Mouse (Mus musculus) left cerebral cortex, postnatal 36 days (tissue): ENCODE results near the gene Atrx. TPM values are rescaled to one million over a fixed set of nuclear protein-coding genes. Genes with fewer than 3 reads are reported as not detected.
A peak's percentile ranks its signal among the peaks of the same experiment; 100 is the strongest.
"Not testable (repeated sequence)": the region's sequence is repeated elsewhere in the genome, so short reads cannot be mapped to it uniquely, and the experiment has no call there.

ENCODE experiments used
- DNase-seq, 2 experiments: peaks; one replicate each; pipeline ENCODE4 v3.0.0; 2021 to 2022; ENCODE audit warnings: low spot score in 2 of 2, mixed read lengths in 1 of 2
- intact Hi-C: fragments of 180-260 bp; cut with DNase I; formaldehyde crosslinking; loops from one replicate; pipeline ENCODE4 v1.15.1; 2025
- total RNA-seq, 2 experiments: library from RNA; stranded (reverse); gene quantifications; 2 replicates each; pipeline ENCODE4 v1.2.3; 2021

Gene Atrx
- 100 to 1,000 TPM; 145 to 196 TPM for total RNA-seq

GRCm38 (mm10) chrX:105928861-105929477 is at the start of gene Atrx:
Atrx (minus strand) TSS chrX:105929403.
- intact Hi-C loops = no loop called here
- peak; percentile 75 to 76 for DNase-seq

GRCm38 (mm10) chrX:105957091-105957490 is 27.9 kb upstream of the Atrx start:
- intact Hi-C loops, DNase-seq: not testable (repeated sequence)

- DNase-seq = no peak
- intact Hi-C loops = no loop called here
These were observed 24.8 kb upstream of the Atrx start for GRCm38 (mm10) chrX:105953999-105954398.

GRCm38 (mm10) chrX:105946357-105946756 is 17.2 kb upstream of the Atrx start:
- intact Hi-C loops = no loop called here
- DNase-seq = no peak

GRCm38 (mm10) chrX:105939245-105939644 is 10.0 kb upstream of the Atrx start:
- intact Hi-C loops = no loop called here
- DNase-seq = no peak

GRCm38 (mm10) chrX:105937736-105938135 is 8.5 kb upstream of the Atrx start:
- no peak for DNase-seq
- intact Hi-C loops = no loop called here

GRCm38 (mm10) chrX:105934341-105934740 is 5.1 kb upstream of the Atrx start:
- DNase-seq = no peak
- intact Hi-C loops = loop anchor here (5.0 kb wide), 1 partner anchor 78 kb away; the partner anchor contains the start of gene Magt1

- intact Hi-C loops = loop anchor here (5.0 kb wide), 1 partner anchor 83 kb away; the partner anchor contains the start of gene Magt1
- DNase-seq = no peak
These were observed 355 bp upstream of the Atrx start for GRCm38 (mm10) chrX:105929478-105930038.

- DNase-seq = peak; percentile 11 to 19
- intact Hi-C loops = no loop called here
These were observed 1.0 kb downstream of the Atrx start for GRCm38 (mm10) chrX:105927941-105928860.

GRCm38 (mm10) chrX:105926121-105926735 is 3.0 kb downstream of the Atrx start:
- DNase-seq = peak; percentile 4 to 5
- intact Hi-C loops = no loop called here

- intact Hi-C loops = no loop called here
- DNase-seq = no peak
These were observed 4.7 kb downstream of the Atrx start for GRCm38 (mm10) chrX:105924326-105925070.

GRCm38 (mm10) chrX:105923896-105924295 is 5.3 kb downstream of the Atrx start:
- DNase-seq = no peak
- intact Hi-C loops = no loop called here

GRCm38 (mm10) chrX:105922986-105923385 is 6.2 kb downstream of the Atrx start:
- DNase-seq, intact Hi-C loops: not testable (repeated sequence)

GRCm38 (mm10) chrX:105921421-105921820 is 7.8 kb downstream of the Atrx start:
- no peak for DNase-seq
- intact Hi-C loops = no loop called here

GRCm38 (mm10) chrX:105911728-105912127 is 17.5 kb downstream of the Atrx start:
- DNase-seq = no peak

GRCm38 (mm10) chrX:105901611-105902010 is 27.6 kb downstream of the Atrx start:
- intact Hi-C loops = no loop called here
- DNase-seq = no peak

More at GRCm38 (mm10) chrX:105911728-105912127, 17.5 kb downstream of the Atrx start:
- intact Hi-C loops = no loop called here

- no peak for DNase-seq
- intact Hi-C loops = no loop called here
These were observed 42.3 kb downstream of the Atrx start for GRCm38 (mm10) chrX:105886921-105887320.

GRCm38 (mm10) chrX:105864367-105864766 is 64.8 kb downstream of the Atrx start:
- no peak for DNase-seq
- intact Hi-C loops = no loop called here

- no peak for DNase-seq
- intact Hi-C loops = no loop called here
These were observed 104.7 kb downstream of the Atrx start for GRCm38 (mm10) chrX:105824462-105824861.
